Mouse (Mus musculus) embryo, embryonic 9.5 days (tissue): ENCODE measurements around the gene Dpp8.

Experiments
- DNase-seq: peaks from one replicate; pipeline ENCODE4 v3.0.0-alpha.2; 2017; ENCODE audit errors: extremely low spot score

Gene Dpp8

DNA sequence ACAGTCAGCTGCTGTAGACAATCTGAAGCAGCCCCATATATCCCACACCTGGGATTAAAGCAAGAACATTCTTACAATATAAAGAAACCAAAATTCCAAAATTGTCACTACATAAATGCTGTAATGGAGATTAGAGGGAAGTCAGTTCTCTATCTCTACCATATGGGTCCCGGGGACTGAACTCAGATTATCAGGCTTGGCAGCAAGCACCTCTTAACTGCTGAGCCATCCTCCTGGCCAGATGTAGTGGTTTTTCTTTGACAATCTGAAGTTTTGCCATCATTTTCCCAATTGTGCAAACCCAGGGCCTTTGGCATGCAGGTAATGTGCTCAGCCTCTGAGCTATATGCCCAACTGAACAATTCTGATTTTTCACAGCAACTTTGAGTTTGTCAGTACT, 53.1 kb downstream of the Dpp8 start:
- DNase-seq: no peak

GRCm38 (mm10) chr9:65086801-65087200, 54.6 kb downstream of the Dpp8 start:
- no peak for DNase-seq

GRCm38 (mm10) chr9:65087490-65087889, 55.3 kb downstream of the Dpp8 start:
- DNase-seq: no peak

DNA sequence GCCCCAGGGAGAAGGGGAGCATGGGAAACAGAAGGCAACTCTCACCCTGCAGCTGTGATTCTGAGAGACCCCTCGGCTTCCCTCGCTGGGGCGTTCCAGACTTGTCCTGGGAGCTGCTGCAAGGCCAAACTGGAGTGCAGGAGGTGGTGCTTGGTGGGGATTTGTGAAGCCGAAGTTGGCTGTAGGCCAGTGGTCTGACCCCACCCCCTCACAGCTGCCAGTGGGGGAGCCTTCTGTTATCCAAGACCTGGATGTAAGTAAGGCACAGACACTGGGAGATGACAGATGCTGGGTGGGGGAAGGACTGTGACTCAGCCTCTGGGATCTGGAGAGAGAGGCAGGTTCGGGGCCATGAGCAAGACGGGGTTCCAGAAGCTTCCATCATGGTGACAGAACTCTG, 62.0 kb downstream of the Dpp8 start:
- DNase-seq: no peak

DNA sequence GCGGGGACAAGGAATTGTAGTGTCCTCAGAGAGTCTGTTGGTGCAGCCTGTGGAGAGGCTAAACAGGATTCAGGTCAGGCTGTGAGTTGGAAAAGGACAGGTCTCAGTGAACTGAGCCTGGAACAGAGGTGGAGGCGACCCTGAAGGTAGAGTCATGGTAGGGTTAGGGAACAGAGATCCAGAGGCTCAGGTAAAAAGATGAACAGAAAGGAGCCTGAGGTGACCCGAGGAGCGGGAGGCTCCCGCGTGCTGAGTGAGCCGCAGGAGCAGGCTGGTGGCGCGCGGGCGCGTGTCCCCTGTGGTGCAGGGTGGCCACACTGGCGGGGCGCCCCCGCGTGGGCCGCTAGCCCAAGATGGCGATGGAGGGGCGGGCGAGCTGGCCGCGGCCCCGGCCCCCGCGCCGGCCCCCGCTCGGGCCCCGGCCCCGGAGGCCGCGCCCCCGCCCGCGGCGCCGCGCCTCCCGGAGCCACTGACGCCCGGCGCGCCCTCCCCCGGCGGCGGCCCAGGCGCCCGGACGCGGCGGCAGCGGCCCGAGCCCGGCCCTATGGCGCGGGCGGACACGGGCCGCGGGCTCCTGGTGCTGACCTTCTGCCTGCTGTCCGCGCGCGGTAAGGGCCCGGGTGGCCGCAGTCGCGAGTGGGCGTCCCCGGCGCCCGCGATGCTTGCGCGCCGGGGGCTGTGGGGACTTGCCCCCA, 68.9 kb downstream of the Dpp8 start, which contains the start of gene Igdcc4:
Igdcc4 (plus strand) TSS at position 496 of the 695 bp plus-strand sequence.
- DNase-seq: peak; percentile 47

DNA sequence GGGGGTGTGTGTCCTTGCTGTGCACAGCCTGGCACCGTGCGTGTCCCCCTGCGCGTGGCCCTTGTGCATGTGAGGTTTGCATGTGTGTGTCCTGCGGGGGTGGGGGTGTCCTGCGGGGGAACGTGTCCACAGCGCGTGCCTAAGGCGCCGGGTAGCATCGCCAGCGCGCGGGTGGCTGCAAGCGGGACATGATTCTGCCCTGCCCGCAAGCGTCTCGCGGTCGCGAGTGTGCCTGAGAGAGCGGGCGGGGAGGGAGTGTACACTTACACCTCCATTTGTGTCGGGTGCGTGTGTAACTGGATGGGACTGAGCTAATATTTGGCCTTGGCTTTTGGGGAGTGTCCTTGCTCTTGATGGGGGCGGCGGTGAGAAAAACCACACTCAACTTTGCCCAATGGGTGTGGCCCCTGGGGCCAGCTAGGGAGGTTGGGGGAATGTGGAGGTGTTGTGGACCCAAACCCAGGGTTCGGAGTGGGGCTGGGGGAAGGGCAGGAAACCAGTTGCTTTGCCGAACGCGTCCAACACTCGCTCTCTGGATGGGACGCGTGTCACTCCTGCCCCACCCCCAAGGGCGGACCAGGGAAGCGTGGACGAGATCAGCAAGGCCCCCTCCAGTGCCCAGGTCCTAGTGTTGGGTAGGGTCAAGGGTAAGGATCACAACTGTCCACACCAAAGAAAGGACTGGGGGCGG, 69.6 kb downstream of the Dpp8 start:
- DNase-seq: peak; percentile 46

DNA sequence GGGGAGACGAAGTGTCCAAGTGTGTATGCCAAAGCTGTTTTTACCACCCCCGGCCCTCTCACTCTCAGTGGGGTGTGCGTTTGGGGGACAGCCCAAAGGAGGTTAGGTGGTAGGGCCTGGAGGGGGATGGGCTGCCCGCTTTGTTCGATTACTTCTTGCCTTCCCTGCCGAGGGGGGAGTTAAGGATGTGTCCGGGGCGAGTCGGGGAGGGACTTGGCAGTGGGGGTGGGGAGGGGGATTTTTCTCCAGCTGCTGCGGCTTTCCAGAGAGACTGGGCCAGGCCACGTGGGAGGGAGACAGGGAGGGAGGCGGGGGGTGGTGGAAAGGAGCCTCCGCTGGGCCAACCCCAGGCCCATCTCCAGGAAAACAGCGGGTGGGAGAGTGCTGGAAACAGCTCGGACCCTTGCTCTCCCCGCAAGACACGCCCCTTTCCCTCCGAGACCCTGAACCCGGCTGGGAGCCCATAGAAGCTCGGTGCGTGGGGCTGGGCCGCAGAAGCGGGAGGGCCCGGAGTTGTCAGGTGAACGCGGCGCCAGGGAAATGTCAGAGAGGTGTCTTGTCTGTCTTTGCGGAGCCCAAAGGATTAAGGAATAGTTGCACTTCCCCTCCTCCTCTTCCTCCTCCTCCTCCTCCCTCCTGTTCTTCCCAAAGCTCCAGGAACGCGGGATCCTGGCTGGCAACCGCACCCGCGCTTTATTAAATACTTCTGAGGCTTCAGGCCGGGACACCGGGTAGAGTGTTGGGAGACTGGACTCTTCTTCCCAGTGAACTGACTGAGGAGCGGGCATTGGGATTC, 70.4 kb downstream of the Dpp8 start:
- peak; percentile 72 for DNase-seq

GRCm38 (mm10) chr9:65103173-65103752, 71.0 kb downstream of the Dpp8 start:
- DNase-seq: no peak

GRCm38 (mm10) chr9:65106821-65107220, 74.6 kb downstream of the Dpp8 start:
- DNase-seq: no peak

- DNase-seq: no peak
Observed at GRCm38 (mm10) chr9:65107893-65108292, 75.7 kb downstream of the Dpp8 start.

GRCm38 (mm10) chr9:65109132-65110072, 77.2 kb downstream of the Dpp8 start:
- peak; percentile 68 for DNase-seq

DNA sequence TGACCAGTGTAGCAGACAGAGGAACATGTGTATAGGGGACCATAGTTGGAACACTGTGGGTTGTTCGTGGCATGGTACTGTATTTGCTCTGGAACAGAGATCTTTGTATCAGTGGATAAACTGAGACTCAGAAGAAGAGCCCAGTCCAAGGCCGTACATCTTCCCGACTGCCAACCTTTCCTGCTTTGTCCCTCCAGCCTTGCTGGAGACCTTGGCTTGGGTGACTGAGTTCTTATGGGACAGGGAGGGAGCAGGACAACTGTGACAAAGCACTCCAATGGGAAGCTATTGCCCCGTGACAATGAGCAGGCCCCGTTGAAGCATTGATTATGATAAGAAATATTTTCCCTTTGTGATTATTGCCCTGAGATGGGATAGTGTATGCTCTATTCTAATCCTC, 79.5 kb downstream of the Dpp8 start:
- no peak for DNase-seq

GRCm38 (mm10) chr9:65113694-65114093, 81.5 kb downstream of the Dpp8 start:
- DNase-seq: no peak

DNA sequence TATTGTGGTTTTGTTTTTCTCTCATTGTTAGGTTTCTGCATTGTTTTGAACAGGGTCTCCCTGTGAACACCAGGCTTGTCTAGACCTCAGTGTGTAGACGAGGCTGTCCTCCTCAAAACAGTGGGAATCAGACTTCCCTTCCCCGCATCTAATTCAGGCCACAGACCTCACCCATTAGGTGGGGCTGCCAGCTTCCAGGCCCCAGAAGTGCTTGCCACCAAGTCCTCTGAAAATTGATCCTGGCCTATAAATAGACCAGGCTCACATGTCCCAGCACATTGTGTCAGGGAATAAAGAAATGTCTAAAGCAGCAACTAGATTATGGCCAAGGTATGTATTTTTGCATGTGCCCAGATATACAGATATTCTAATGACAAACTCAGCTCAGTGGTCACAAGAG, 83.7 kb downstream of the Dpp8 start:
- no peak for DNase-seq

DNA sequence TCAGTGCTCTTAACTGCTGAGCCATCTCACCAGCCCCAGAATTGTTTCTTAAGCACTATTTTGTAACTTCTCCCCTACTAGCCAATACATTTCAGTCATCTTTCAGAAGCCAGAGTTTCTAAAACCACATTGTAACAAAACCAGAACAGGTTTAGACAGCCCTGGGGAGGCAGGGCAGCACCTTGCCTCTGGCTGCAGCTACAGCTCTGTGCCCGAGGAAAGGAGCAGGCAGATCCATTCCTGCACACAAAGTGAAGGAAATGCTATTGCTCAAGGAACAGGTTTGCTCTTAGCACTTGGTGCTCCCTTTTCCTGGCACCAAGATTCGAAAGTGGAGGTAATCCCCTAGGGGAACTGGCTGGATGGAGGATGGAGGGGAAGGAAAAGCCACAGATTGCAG, 85.3 kb downstream of the Dpp8 start:
- DNase-seq: no peak

- peak; percentile 78 for DNase-seq
Observed at GRCm38 (mm10) chr9:65120935-65121334, 88.7 kb downstream of the Dpp8 start.

DNA sequence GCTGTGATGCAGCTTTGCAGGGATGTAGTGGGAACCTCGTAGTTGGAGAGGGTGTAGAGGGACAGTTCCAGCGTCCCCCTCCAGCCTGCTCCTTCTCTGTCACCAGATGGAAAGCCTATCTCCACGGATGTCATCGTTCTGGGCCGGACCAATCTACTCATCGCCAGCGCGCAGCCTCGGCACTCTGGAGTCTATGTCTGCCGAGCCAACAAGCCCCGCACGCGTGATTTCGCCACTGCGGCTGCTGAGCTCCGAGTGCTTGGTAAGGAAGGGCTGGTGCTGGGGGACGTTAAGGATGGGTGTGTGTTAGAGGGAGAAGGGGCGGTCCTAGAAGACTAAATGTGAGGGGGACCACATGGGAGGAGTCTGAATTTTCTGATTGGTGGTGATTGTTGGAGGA, 90.3 kb downstream of the Dpp8 start:
- DNase-seq: no peak

- peak; percentile 81 for DNase-seq
Observed at GRCm38 (mm10) chr9:65123552-65124168, 91.4 kb downstream of the Dpp8 start.

- DNase-seq: peak; percentile 84
Observed at GRCm38 (mm10) chr9:65128123-65128815, 96.1 kb downstream of the Dpp8 start.

GRCm38 (mm10) chr9:65131717-65132116, 99.5 kb downstream of the Dpp8 start:
- no peak for DNase-seq
